9 mouse cellular contexts compared by ENCODE assay signal in the genomic region with DNA sequence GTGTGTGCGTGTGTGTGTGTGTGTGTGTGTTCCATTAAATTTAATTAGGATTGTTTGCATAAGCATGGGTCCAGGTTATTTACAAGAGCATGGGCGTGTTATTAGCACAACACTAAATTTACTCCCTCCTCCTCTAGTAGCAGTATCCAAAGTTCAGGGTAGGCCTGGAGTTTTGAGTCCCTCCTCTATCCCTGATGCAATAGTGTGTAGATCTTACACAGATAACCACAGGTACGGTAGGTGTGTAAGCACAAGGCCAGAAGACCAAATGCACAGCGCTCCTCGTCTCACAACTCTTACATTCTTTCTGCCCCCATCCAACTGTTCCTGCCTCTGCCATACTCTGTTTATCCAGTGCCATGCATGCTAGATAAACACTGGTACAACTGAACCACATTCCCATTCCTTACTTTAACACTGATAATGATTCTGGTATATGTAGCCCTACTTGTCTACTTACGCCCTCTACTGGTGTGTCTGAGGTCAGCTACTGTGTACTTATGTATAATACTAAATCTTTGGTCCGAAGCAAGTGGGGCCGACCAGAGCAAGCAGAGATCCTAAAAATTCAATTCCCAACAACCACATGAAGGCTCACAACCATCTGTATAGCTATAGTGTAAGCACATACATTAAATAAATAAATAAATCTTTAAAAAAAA. TPM values are rescaled to one million over a fixed set of nuclear protein-coding genes. Genes with fewer than 3 reads are reported as not detected.
DNase-seq lines count a peak whose midpoint lies in the region; ATAC-seq and TF ChIP-seq lines count a peak whose summit lies in the region.
"Had no signal": no experiment of that assay in that cellular context is flagged by ENCODE, and none has a peak within 500 bp of the region (broad histone marks: within the 10 kb centered on the region; RNA-seq: fewer than 3 reads in every experiment).

No protein-coding gene starts in this region.

- no peaks in the 10 kb centered on the region for H3K27me3 ChIP-seq in kidney, embryonic 14.5 days (ENCODE audit: control insufficient read depth, insufficient read depth, low read length)
- no peaks in the 10 kb centered on the region for H3K27me3 ChIP-seq in MEL (ENCODE audit: control insufficient read depth in 1 of 2, insufficient read depth in 2 of 2, low read length in 2 of 2)
- no peaks in the 10 kb centered on the region for H3K27me3 ChIP-seq in erythroblast, embryonic 14.5 days (ENCODE audit: control insufficient read depth)
- H3K27me3 ChIP-seq in liver, postnatal 0 days (ENCODE audit: insufficient read depth, low read length), result no peaks in the 10 kb centered on the region
- H3K27me3 ChIP-seq: embryonic facial prominence, embryonic 15.5 days had no signal

- 88% methylated on average over 8 of the region's 8 CpGs for WGBS in kidney, embryonic 14.5 days
- 72% methylated on average over 8 of the region's 8 CpGs for WGBS in liver, postnatal 0 days (ENCODE audit: insufficient replicate concordance)

- no peaks in the 10 kb centered on the region for H3K9me3 ChIP-seq in kidney, embryonic 14.5 days (ENCODE audit: control insufficient read depth, low read length)
- H3K9me3 ChIP-seq in MEL (replicated peaks; ENCODE audit: insufficient read depth, low read length), result no peaks in the 10 kb centered on the region
- H3K9me3 ChIP-seq in erythroblast, embryonic 14.5 days (ENCODE audit: control insufficient read depth, low read length), result no peaks in the 10 kb centered on the region
- H3K9me3 ChIP-seq in liver, postnatal 0 days (ENCODE audit: low read length), result no peaks in the 10 kb centered on the region
- H3K9me3 ChIP-seq: embryonic facial prominence, embryonic 15.5 days had no signal

- peaks cover 27% of the 10 kb centered on the region for H3K79me2 ChIP-seq in MEL (ENCODE audit: control insufficient read depth, insufficient read depth, low read length, poor library complexity)

- H3K9ac ChIP-seq in kidney, embryonic 14.5 days (ENCODE audit: low read depth, low read length), result no peak overlapping the region
- H3K9ac ChIP-seq in MEL (ENCODE audit: control insufficient read depth, low read depth, low read length, poor library complexity, severe bottlenecking), result no peak overlapping the region
- H3K9ac ChIP-seq in liver, postnatal 0 days (replicated peaks), result peak overlapping the region; percentile 100
- H3K9ac ChIP-seq: embryonic facial prominence, embryonic 15.5 days had no signal

- peak in 2 of 3 experiments; percentile 32 to 42; a peak in 3 of 6 replicates for TF ChIP-seq CTCF in MEL (IDR thresholded peaks at IDR 0.05 in 2 of 3, conservative IDR thresholded peaks at IDR 0.05 in 1 of 3; ENCODE audit: control insufficient read depth in 1 of 3, insufficient read depth in 1 of 3, low read depth in 2 of 3, low read length in 3 of 3, poor library complexity in 1 of 3, severe bottlenecking in 1 of 3)
- TF ChIP-seq CTCF in liver, postnatal 0 days (IDR thresholded peaks at IDR 0.05; ENCODE audit: low read depth), result peak; percentile 66

- DNase-seq in kidney, adult 8-10 months, result no peak
- peak; percentile 34 for DNase-seq in MEL (ENCODE audit: low read depth, low spot score)
- DNase-seq in liver, postnatal 0 days, result no peak
- no peak for DNase-seq in adrenal gland, adult 8-10 months
- DNase-seq in gastrocnemius, postnatal 14 days, result no peak
- no peak for DNase-seq in urinary bladder, adult 2 months (ENCODE audit: low spot score)

- peak overlapping the region; percentile 72; the same call in 1 of the 2 replicates for H3K4me2 ChIP-seq in kidney, embryonic 14.5 days (replicated peaks; ENCODE audit: low read depth, low read length)
- peak overlapping the region; percentile 98 for H3K4me2 ChIP-seq in liver, postnatal 0 days (ENCODE audit: low read depth, low read length)

- no peak for ATAC-seq in kidney, embryonic 14.5 days (ENCODE audit: low FRiP score, low TSS enrichment)
- peak; percentile 52 for ATAC-seq in liver, postnatal 0 days

- TF ChIP-seq POLR2A in MEL (IDR thresholded peaks at IDR 0.05; ENCODE audit: control insufficient read depth in 1 of 2, insufficient read depth in 1 of 2, low read depth in 1 of 2, low read length in 2 of 2, poor library complexity in 1 of 2), result no peak

- no peak overlapping the region for H3K27ac ChIP-seq in kidney, embryonic 14.5 days (ENCODE audit: low read depth, low read length)
- H3K27ac ChIP-seq in MEL (ENCODE audit: control insufficient read depth, low read depth, low read length), result peak overlapping the region; percentile 58
- peak overlapping the region; percentile 100 for H3K27ac ChIP-seq in liver, postnatal 0 days (ENCODE audit: low read depth)
- H3K27ac ChIP-seq: embryonic facial prominence, embryonic 15.5 days had no signal

- H3K4me1 ChIP-seq in kidney, embryonic 14.5 days (ENCODE audit: control insufficient read depth, insufficient read depth, low read length), result peaks cover 7% of the 10 kb centered on the region; the same call in 1 of the 2 replicates
- peaks cover 28 to 36% of the 10 kb centered on the region in 2 experiments for H3K4me1 ChIP-seq in MEL (ENCODE audit: control insufficient read depth in 1 of 2, insufficient read depth in 2 of 2, low read length in 2 of 2)
- peaks cover 61% of the 10 kb centered on the region for H3K4me1 ChIP-seq in erythroblast, embryonic 14.5 days (ENCODE audit: control insufficient read depth)
- peaks cover 19% of the 10 kb centered on the region for H3K4me1 ChIP-seq in liver, postnatal 0 days (ENCODE audit: insufficient read depth)

- no peak overlapping the region for H3K4me3 ChIP-seq in kidney, embryonic 14.5 days (ENCODE audit: low read length)
- peak overlapping the region in 1 of 2 experiments; percentile 89; a peak in 1 of 4 replicates for H3K4me3 ChIP-seq in MEL (ENCODE audit: control insufficient read depth in 1 of 2, insufficient read depth in 1 of 2, low read depth in 2 of 2, low read length in 2 of 2)
- H3K4me3 ChIP-seq in erythroblast, embryonic 14.5 days (replicated peaks), result peak overlapping the region; percentile 74
- H3K4me3 ChIP-seq in liver, postnatal 0 days (ENCODE audit: low read depth, low read length), result peak overlapping the region; percentile 100

- intact Hi-C loops in gastrocnemius, postnatal 14 days (cut with DNase I; ENCODE audit: low total_unique reads), result loop anchor here (10.0 kb wide), 1 partner anchor 165 kb away; no protein-coding TSS in a partner anchor

- no peak; the same call in 1 of the 2 replicates for TF ChIP-seq RAD21 in MEL (IDR thresholded peaks at IDR 0.05; ENCODE audit: low read depth, low read length)

- H3K36me3 ChIP-seq in kidney, embryonic 14.5 days (ENCODE audit: control insufficient read depth, insufficient read depth, low read length), result peaks cover 27% of the 10 kb centered on the region
- H3K36me3 ChIP-seq in MEL (ENCODE audit: control insufficient read depth in 1 of 2, insufficient read depth in 2 of 2, low read length in 2 of 2), result peaks cover 17 to 45% of the 10 kb centered on the region in 2 experiments
- peaks cover 63% of the 10 kb centered on the region for H3K36me3 ChIP-seq in erythroblast, embryonic 14.5 days (ENCODE audit: control insufficient read depth)
- peaks cover 34% of the 10 kb centered on the region for H3K36me3 ChIP-seq in liver, postnatal 0 days (replicated peaks; ENCODE audit: insufficient read depth, low read length)

- TF ChIP-seq EP300 in MEL (IDR thresholded peaks at IDR 0.05; ENCODE audit: low read depth in 1 of 2, low read length in 2 of 2), result no peak
- no peak; the same call in 1 of the 2 replicates for TF ChIP-seq EP300 in liver, postnatal 0 days (IDR thresholded peaks at IDR 0.05; ENCODE audit: low read depth)

TF ChIP-seq in MEL, 35 proteins besides CTCF, POLR2A, EP300 and RAD21:
- TF ChIP-seq MAX (IDR thresholded peaks at IDR 0.05; ENCODE audit: low read length), result no peak
- no peak for TF ChIP-seq NRF1 (IDR thresholded peaks at IDR 0.05; ENCODE audit: insufficient read depth, low read depth, low read length, poor library complexity, severe bottlenecking)
- TF ChIP-seq ETS1 (IDR thresholded peaks at IDR 0.05; ENCODE audit: low read depth, low read length), result no peak
- peak; percentile 7; the same call in 1 of the 2 replicates for TF ChIP-seq SMC3 (IDR thresholded peaks at IDR 0.05; ENCODE audit: low read depth, low read length)
TF ChIP-seq in MEL: peak in this region for 1.

RNA-seq across cellular contexts. Expression of a gene that starts 1.2 kb away (rescaled TPM):
- polyA plus RNA-seq in kidney, embryonic 14.5 days (2014; fragmentation: Nextera tagmentation; extraction: Ambion mirVana), result 0.83 and 1.0 TPM in 2 replicates
- 0.29 and 0.35 TPM in 2 replicates for total RNA-seq in MEL (2012; rRNA removed)
- under 1 TPM in 1 of 2 experiments, not detected in 1; 0.93 TPM for polyA plus RNA-seq in MEL (2012; ENCODE audit: insufficient read depth in 1 of 2, insufficient read length in 2 of 2, low read depth in 1 of 2, low replicate concordance in 2 of 2, missing spikeins in 1 of 2)
- 7.6 and 10.1 TPM in 2 replicates for polyA plus RNA-seq in erythroblast, embryonic 14.5 days (2012)
- 2.1 and 2.8 TPM in 2 replicates for polyA plus RNA-seq in liver, postnatal 0 days (2015; fragmentation: Nextera tagmentation; extraction: Ambion mirVana)
- total RNA-seq in adrenal gland, adult 8-10 months (2022), result 10 to 100 TPM; 20.4 to 29.9 (median 26.0) TPM
- total RNA-seq in gastrocnemius, postnatal 14 days (2021), result 10 to 100 TPM; 33.6 to 37.2 TPM
- 5.5 and 7.0 TPM in 2 replicates for polyA plus RNA-seq in urinary bladder, adult 2 months (2012; rRNA removed)

RNA-seq across cellular contexts. Expression of a gene that starts 2.3 kb away (rescaled TPM):
- 98.4 and 119 TPM in 2 replicates for polyA plus RNA-seq in kidney, embryonic 14.5 days (2014; fragmentation: Nextera tagmentation; extraction: Ambion mirVana)
- 65.6 and 68.5 TPM in 2 replicates for total RNA-seq in MEL (2012; rRNA removed)
- 10 to 100 TPM in 1 of 2 experiments, not detected in 1; 83.5 TPM for polyA plus RNA-seq in MEL (2012; ENCODE audit: insufficient read depth in 1 of 2, insufficient read length in 2 of 2, low read depth in 1 of 2, low replicate concordance in 2 of 2, missing spikeins in 1 of 2)
- 23.8 and 29.4 TPM in 2 replicates for polyA plus RNA-seq in erythroblast, embryonic 14.5 days (2012)
- polyA plus RNA-seq in liver, postnatal 0 days (2015; fragmentation: Nextera tagmentation; extraction: Ambion mirVana), result 119 and 126 TPM in 2 replicates
- 100 to 1,000 TPM in 1 of 4 experiments, 10 to 100 TPM in 3; 78.1 to 100 (median 96.2) TPM for total RNA-seq in adrenal gland, adult 8-10 months (2022)
- 10 to 100 TPM; 61.5 to 64.8 TPM for total RNA-seq in gastrocnemius, postnatal 14 days (2021)
- 54.8 and 58.1 TPM in 2 replicates for polyA plus RNA-seq in urinary bladder, adult 2 months (2012; rRNA removed)
